Mouse (Mus musculus) lung, postnatal 0 days (tissue): ENCODE results near the gene Tubgcp2.

Experiments
- CTCF ChIP-seq: IDR thresholded peaks from 2 replicates; pipeline ENCODE4 v1.5.1; 2016; ENCODE audit warnings: antibody characterized with exemption, mild to moderate bottlenecking
- EP300 ChIP-seq: IDR thresholded peaks from 2 replicates; pipeline ENCODE4 v1.6.1; 2016; ENCODE audit warnings: antibody characterized with exemption, mild to moderate bottlenecking, control low read depth

DNA sequence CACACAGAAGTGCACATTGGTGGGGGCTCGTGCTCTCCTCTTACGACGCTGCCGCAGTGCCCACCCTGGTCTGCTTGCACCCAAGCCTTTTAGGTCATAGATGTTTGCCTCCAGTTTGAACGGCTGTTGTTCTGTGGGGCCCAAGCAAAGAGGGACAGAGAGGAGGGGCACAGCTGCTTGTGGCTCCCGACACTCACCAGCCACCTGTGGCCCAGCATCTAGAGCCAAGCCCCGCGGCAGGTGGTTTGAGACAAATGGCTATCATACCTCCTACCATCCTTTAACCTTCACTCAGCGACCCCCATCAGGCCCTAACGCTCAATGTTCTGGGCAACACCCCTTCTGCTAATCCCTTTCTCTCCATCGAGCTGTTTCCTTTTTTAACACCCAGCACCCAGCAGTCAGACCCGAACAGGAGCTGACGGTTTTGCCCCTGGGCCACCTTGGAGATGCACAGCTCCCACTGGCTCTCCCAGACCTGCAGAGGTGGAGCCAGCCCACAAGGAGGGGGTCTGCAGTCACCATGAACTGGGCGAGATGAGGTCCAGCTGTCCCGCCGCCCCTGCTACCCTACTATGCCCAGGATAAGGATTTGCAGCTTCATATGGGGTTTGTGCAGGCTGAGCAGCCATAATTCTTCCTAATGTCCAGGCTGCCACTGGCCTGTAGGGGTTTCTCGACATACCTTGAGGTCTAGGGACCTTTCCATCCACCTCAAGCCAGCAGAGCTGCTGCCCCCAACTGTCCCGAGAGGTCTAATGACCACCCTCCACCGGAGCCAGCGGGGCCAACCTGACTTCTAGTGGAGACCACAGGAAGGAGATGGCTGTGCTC lies 45.2 kb upstream of the Tubgcp2 start:
- no peak for TF ChIP-seq CTCF
- TF ChIP-seq EP300, result no peak
